Mouse (Mus musculus) neural tube, embryonic 12.5 days (tissue): ENCODE measurements around the gene Bag1. TPM values are rescaled to one million over a fixed set of nuclear protein-coding genes. Genes with fewer than 3 reads are reported as not detected.

ENCODE experiments used
- ATAC-seq: fragments of 200-750 bp; cut with Nextera tagmentation; 2 replicates; pipeline ENCODE4 v1.8.0; 2017; ENCODE audit warnings: low read depth, mild to moderate bottlenecking, moderate TSS enrichment, moderate library complexity; ENCODE audit not compliant: low FRiP score
- H3K27ac ChIP-seq: fragments of 300-500 bp; sonication (generic); 2 replicates; pipeline ENCODE4 v1.5.1; 2016
- H3K27me3 ChIP-seq: fragments of 300-500 bp; sonication (generic); replicated peaks from 2 replicates; pipeline ENCODE4 v1.6.1; 2016; ENCODE audit warnings: mild to moderate bottlenecking
- H3K36me3 ChIP-seq: fragments of 300-500 bp; sonication (generic); 2 replicates; pipeline ENCODE4 v1.6.1; 2016; ENCODE audit warnings: mild to moderate bottlenecking
- H3K4me1 ChIP-seq: fragments of 300-500 bp; sonication (generic); 2 replicates; pipeline ENCODE4 v1.6.1; 2016
- H3K4me2 ChIP-seq: fragments of 300-500 bp; sonication (generic); replicated peaks from 2 replicates; pipeline ENCODE4 v1.6.1; 2016; ENCODE audit warnings: mild to moderate bottlenecking
- H3K4me3 ChIP-seq: fragments of 300-500 bp; sonication (generic); 2 replicates; pipeline ENCODE4 v1.5.1; 2016
- H3K9ac ChIP-seq: fragments of 300-500 bp; sonication (generic); 2 replicates; pipeline ENCODE4 v1.6.1; 2016; ENCODE audit warnings: mild to moderate bottlenecking
- H3K9me3 ChIP-seq: fragments of 300-500 bp; sonication (generic); 2 replicates; pipeline ENCODE4 v1.6.1; 2016; ENCODE audit warnings: mild to moderate bottlenecking
- WGBS: fragments of 180-500 bp; shearing (Covaris S2); methylation state at CpG from one replicate; pipeline ENCODE4 v1.1.7; 2016; 5-methylcytosine and 5-hydroxymethylcytosine counted together
- microRNA-seq: library from miRNA; unstranded; fragments of <30 nt; microRNA quantifications from one replicate; pipeline ENCODE4, GENCODE M21; 2017
- polyA plus RNA-seq: library from polyadenylated mRNA; unstranded; fragments of >200 nt; fragmentation: Nextera tagmentation; extraction: Ambion mirVana; gene quantifications from 2 replicates; pipeline ENCODE4 v1.2.1, GENCODE M21; 2016

Gene Bag1
- polyA plus RNA-seq, 1 experiment from 2014 or later = 242 TPM

- H3K27me3 ChIP-seq = no peaks in the 10 kb centered on the region
- no peak overlapping the region for H3K4me2 ChIP-seq
- no peak for ATAC-seq
- no peaks in the 10 kb centered on the region for H3K36me3 ChIP-seq
- H3K27ac ChIP-seq = no peak overlapping the region
- H3K4me3 ChIP-seq = no peak overlapping the region
- H3K9ac ChIP-seq = no peak overlapping the region
- WGBS = 95% methylated on average over 3 of the region's 3 CpGs
- H3K4me1 ChIP-seq = no peaks in the 10 kb centered on the region
- no peaks in the 10 kb centered on the region for H3K9me3 ChIP-seq
Observed at GRCm38 (mm10) chr4:40900071-40900470, 48.0 kb downstream of the Bag1 start.

- Histone ChIP-seq H3K27me3 (no peaks in the 10 kb centered on the region), H3K9ac (no peak overlapping the region), H3K9me3 (no peaks in the 10 kb centered on the region), H3K27ac (no peak overlapping the region), H3K4me1 (no peaks in the 10 kb centered on the region), H3K4me2 (no peak overlapping the region), H3K36me3 (no peaks in the 10 kb centered on the region), H3K4me3 (no peak overlapping the region)
- WGBS = 80% methylated on average over 2 of the region's 2 CpGs
- ATAC-seq = no peak
Observed at GRCm38 (mm10) chr4:40899264-40899663, 48.8 kb downstream of the Bag1 start.

DNA sequence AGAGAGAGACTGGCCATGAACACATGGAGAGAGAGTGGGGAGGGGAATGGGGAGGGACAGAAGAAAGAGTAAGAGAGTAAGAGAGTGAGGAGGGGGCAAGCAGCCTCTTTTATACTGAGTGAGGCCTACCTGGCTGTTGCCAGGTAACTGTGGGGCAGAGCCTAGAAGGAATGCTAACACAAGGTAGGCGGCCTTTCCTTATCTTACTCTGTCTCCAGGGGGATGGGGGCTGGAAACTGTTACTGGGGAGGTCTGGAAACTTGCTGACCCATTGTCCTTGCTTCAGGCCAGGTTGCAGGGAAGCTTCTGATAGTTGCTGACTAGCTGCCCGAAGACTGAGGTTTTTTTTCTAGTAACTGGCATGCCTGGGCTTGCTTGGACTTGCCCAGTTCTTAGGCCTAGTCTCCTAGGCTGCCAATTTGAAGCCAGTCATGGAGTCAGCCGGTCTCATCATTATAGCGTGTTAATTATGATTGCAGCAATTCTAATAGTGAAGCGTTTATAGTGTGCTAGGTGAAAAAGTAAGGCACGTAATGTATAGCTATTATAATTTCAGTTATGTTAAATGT lies 49.5 kb downstream of the Bag1 start:
- Histone ChIP-seq H3K9me3 (no peaks in the 10 kb centered on the region), H3K36me3 (no peaks in the 10 kb centered on the region), H3K27ac (no peak overlapping the region), H3K4me3 (no peak overlapping the region), H3K27me3 (no peaks in the 10 kb centered on the region), H3K4me1 (no peaks in the 10 kb centered on the region), H3K4me2 (no peak overlapping the region), H3K9ac (no peak overlapping the region)
- WGBS = 82% methylated on average over 6 of the region's 6 CpGs
- ATAC-seq = no peak

GRCm38 (mm10) chr4:40895646-40896045 lies 52.4 kb downstream of the Bag1 start:
- WGBS = 97% methylated on average over 2 of the region's 2 CpGs
- Histone ChIP-seq H3K27ac (no peak overlapping the region), H3K9ac (no peak overlapping the region), H3K27me3 (no peaks in the 10 kb centered on the region), H3K4me2 (no peak overlapping the region), H3K9me3 (no peaks in the 10 kb centered on the region), H3K36me3 (no peaks in the 10 kb centered on the region), H3K4me3 (no peak overlapping the region), H3K4me1 (no peaks in the 10 kb centered on the region)
- ATAC-seq = no peak

GRCm38 (mm10) chr4:40895118-40895517 lies 53.0 kb downstream of the Bag1 start:
- H3K4me3 ChIP-seq = no peak overlapping the region
- H3K4me1 ChIP-seq = no peaks in the 10 kb centered on the region
- H3K9ac ChIP-seq = no peak overlapping the region
- no peaks in the 10 kb centered on the region for H3K27me3 ChIP-seq
- ATAC-seq = no peak
- no peaks in the 10 kb centered on the region for H3K36me3 ChIP-seq
- H3K27ac ChIP-seq = no peak overlapping the region
- 92% methylated on average over 3 of the region's 3 CpGs for WGBS
- H3K9me3 ChIP-seq = no peaks in the 10 kb centered on the region
- H3K4me2 ChIP-seq = no peak overlapping the region

GRCm38 (mm10) chr4:40891206-40891605 lies 56.9 kb downstream of the Bag1 start:
- Histone ChIP-seq H3K27ac (no peak overlapping the region), H3K36me3 (no peaks in the 10 kb centered on the region), H3K9me3 (no peaks in the 10 kb centered on the region), H3K27me3 (no peaks in the 10 kb centered on the region), H3K4me2 (no peak overlapping the region), H3K4me3 (no peak overlapping the region), H3K4me1 (no peaks in the 10 kb centered on the region), H3K9ac (no peak overlapping the region)
- no peak for ATAC-seq
- WGBS = 80% methylated on average over 5 of the region's 5 CpGs

DNA sequence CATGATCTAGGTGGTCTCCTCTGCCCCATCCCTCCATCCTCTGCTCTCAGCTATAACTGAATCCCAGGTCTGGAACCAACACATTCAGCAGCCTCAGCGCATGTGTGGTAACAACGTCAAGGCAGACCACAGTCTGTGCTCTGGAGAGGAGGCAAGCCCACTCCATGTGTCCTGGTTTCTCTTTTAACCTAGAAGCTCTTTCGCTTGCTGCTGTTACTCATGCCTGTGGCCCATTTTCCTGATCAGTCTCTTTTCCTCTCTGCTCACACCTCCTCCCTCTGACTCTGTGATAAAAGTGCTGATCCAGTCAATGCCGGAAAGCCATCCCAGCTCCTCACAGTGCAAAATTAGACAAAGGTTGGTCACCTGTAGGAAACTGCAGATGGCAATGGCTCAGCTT lies 58.1 kb downstream of the Bag1 start:
- no peak overlapping the region for H3K9ac ChIP-seq
- ATAC-seq = no peak
- no peaks in the 10 kb centered on the region for H3K4me1 ChIP-seq
- H3K4me3 ChIP-seq = no peak overlapping the region
- 89% methylated on average over 4 of the region's 4 CpGs for WGBS
- no peaks in the 10 kb centered on the region for H3K36me3 ChIP-seq
- H3K9me3 ChIP-seq = no peaks in the 10 kb centered on the region
- no peaks in the 10 kb centered on the region for H3K27me3 ChIP-seq
- H3K4me2 ChIP-seq = no peak overlapping the region
- no peak overlapping the region for H3K27ac ChIP-seq

DNA sequence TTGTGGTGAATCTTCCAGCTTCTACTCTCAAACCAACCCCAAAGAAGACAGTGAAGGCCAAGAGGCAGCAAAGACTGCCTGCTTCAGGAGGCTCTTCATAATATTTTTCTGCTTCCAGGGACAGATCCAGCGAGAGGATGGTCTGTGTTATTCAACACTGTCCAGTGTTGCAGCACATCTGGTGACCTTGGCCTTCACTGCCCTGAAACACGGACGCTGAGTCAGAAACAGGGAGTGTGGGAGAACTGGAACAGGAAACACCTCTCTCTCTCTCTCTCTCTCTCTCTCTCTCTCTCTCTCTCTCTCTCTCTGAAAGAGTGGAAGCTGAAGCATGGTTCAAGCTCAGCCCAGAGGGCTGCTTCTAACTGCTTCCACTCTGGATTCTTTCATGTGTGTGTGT lies 58.8 kb downstream of the Bag1 start:
- H3K4me1 ChIP-seq = no peaks in the 10 kb centered on the region
- H3K36me3 ChIP-seq = no peaks in the 10 kb centered on the region
- no peak overlapping the region for H3K27ac ChIP-seq
- H3K27me3 ChIP-seq = no peaks in the 10 kb centered on the region
- no peak overlapping the region for H3K4me2 ChIP-seq
- H3K9me3 ChIP-seq = no peaks in the 10 kb centered on the region
- H3K9ac ChIP-seq = no peak overlapping the region
- ATAC-seq = no peak
- H3K4me3 ChIP-seq = no peak overlapping the region
- WGBS = 65% methylated on average over 3 of the region's 3 CpGs

DNA sequence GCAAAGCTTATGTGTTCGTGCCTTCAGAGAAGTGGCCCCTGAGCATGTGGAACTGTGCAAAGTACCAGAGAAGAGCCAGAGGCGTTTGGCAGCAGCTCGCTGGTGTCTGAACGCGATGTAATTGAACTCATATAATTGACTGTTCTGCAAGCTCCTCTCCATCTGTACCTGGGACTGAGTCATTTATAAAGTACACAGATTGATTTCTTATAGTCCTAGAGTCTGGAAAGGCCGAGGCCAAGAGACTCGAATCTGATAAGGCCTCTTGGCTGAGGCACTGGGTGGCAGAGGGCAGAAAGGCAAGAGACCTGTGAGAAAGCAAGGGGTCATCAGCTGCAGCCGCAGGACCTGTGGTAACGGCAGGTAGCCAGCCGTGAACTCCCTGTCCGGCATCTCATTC lies 59.3 kb downstream of the Bag1 start:
- H3K4me1 ChIP-seq = no peaks in the 10 kb centered on the region
- no peak overlapping the region for H3K4me2 ChIP-seq
- no peaks in the 10 kb centered on the region for H3K36me3 ChIP-seq
- 85% methylated on average over 11 of the region's 11 CpGs for WGBS
- no peak overlapping the region for H3K4me3 ChIP-seq
- ATAC-seq = no peak
- no peak overlapping the region for H3K27ac ChIP-seq
- no peaks in the 10 kb centered on the region for H3K9me3 ChIP-seq
- no peak overlapping the region for H3K9ac ChIP-seq
- no peaks in the 10 kb centered on the region for H3K27me3 ChIP-seq

Small RNAs within 50 kb of the gene (microRNA-seq; reads per million reads assigned to microRNA genes)
- 2.0 reads per million for gene Mir3094

Other genes with a start within 250 kb of the Bag1 start
- gene Aptx, start 245.1 kb downstream of the Bag1 start, polyA plus RNA-seq = 55.9 and 57.9 TPM in 2 replicates
- gene Dnaja1, start 226.1 kb downstream of the Bag1 start, polyA plus RNA-seq = 690 and 701 TPM in 2 replicates
- gene Smu1, start 190.4 kb downstream of the Bag1 start, polyA plus RNA-seq = 141 and 145 TPM in 2 replicates
- 12.8 and 14.1 TPM in 2 replicates for gene B4galt1, start 94.3 kb downstream of the Bag1 start, polyA plus RNA-seq
- gene Spink4, start 28.2 kb downstream of the Bag1 start, polyA plus RNA-seq = not detected in 2 replicates
- 154 and 155 TPM in 2 replicates for gene Chmp5, start 113 bp upstream of the Bag1 start, polyA plus RNA-seq
- gene Nfx1, start 22.6 kb upstream of the Bag1 start, polyA plus RNA-seq = 96.8 and 96.9 TPM in 2 replicates
- not detected in 2 replicates for gene Aqp7, start 99.8 kb upstream of the Bag1 start, polyA plus RNA-seq
- gene Aqp3, start 149.9 kb upstream of the Bag1 start, polyA plus RNA-seq = 0.68 and 0.77 TPM in 2 replicates
- 26.5 and 27.1 TPM in 2 replicates for gene Nol6, start 176.2 kb upstream of the Bag1 start, polyA plus RNA-seq
- 92.7 and 108 TPM in 2 replicates for gene Ube2r2, start 187.4 kb upstream of the Bag1 start, polyA plus RNA-seq